Mouse (Mus musculus) cerebral cortex, adult 2 months (tissue): ENCODE measurements around the gene Mier2.

Source experiments
- WGBS: fragments of 180-500 bp; shearing (Covaris S2); methylation state at CpG from one replicate; pipeline ENCODE4 v1.1.7; 2018; 5-methylcytosine and 5-hydroxymethylcytosine counted together

The Mier2 gene

DNA sequence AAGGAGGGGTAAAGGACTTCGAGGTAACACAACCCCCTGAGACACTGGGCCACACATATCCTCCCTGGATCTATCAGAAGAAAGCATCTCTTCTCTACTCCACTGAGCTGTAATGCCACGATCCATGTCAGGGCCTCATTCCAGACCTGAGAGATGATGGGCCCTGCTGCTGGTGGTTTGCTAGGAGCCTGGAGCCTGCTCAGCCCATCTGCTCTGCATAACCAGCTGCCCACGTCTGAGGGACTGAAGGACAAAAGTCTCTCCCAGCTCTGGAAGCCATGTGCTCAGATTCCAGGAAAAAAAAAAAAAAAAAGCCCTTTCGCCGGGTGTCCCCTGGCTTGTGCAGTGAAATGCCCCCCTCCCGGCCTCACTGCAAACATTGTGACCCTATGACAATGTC lies 20.8 kb upstream of the Mier2 start:
- 62% methylated on average over 6 of the region's 6 CpGs for WGBS

DNA sequence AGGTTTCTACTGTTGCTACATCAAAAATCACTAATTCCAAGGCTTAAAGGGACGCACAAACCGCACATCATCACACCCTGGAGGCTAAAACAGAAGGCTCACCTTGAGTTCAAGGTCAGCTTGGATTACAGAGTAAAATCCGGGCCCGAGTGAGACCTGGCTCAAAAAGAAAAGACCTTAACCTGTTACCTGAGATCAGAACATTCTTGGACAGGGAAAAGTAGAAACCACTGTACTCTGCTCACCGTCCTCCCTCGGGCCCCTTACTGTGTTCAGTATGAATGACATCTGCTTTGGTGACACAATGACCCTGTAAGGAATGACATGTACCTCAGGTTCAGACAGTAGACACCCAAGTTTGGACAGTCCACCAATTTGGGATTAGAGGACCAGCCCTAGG lies 19.8 kb upstream of the Mier2 start:
- 95% methylated on average over 6 of the region's 6 CpGs for WGBS

DNA sequence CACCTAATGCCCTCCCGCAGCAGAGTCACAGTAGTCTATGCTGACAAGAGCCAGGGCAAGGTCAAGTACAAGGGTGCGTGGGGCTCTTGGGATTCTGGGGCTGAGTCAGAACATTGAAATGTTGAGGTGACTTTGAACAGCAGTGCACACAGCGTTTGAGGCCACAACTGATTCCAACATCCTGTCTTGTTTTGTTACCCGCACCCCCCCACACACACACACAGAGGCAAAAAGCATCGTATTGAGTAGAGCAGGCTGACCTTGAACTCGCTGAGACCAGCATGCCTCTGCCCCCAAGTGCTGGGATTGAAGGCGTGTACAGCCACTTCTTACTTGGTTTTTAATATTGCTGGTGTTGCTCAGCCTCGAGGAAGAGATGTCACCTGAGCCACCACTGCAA lies 19.4 kb upstream of the Mier2 start:
- WGBS = 82% methylated on average over 8 of the region's 8 CpGs

DNA sequence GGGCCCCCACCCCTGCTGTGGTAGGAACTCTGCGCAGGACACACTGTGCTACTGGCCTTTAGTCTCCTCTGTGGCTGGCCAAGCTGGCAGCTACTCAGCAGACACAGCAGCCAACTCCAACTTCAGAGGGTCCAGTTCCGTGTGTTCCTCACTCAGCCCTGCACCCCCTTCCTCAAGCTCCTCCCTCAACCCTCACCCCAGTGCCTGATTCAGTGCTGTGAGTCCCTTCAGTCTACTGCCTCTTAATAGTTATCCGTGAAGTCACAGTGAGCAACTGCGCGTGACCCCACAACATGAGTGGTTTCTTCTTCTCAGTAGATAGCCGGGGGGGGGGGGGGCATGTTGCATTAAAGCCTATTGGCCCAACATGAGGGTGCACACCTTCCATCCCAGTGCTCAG lies 18.6 kb upstream of the Mier2 start:
- WGBS = 92% methylated on average over 6 of the region's 6 CpGs

DNA sequence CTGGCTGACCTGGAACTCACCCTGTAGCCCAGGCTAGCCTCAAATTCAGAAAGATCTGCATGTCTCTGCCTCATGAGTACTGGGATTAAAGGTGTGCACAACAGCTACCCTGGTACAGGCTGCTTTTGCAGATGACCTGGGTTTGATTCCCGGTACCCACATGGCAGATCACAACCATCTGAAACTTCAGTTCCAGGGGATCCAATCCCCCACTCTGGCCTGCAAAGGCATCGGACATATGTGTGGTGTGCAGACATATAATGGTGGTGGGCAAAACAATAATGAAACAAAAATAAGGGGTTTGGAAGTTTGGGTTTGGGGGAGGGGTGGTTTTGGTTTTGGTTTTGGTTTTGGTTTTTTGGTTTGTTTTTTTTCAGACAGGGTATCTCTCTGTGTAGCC lies 16.3 kb upstream of the Mier2 start:
- 97% methylated on average over 2 of the region's 2 CpGs for WGBS

DNA sequence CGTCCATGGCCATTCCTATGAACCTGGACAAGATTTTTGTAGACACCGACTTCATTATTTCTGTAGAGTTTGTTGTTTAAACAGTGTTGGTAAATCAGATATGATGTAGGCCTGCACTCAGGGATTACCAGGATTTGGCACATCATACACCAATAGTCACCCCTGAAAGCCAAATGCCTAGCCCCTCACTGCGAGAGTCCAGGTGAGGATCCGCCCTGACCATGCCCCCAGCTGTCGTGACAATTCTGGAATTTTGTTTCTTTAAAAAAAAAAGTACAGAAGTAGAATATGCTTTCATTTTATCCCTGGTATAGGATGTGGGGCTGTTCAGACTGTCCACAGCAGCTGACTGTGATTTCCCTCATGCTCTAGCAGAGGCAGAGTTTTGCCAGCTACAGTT lies 14.9 kb upstream of the Mier2 start:
- 93% methylated on average over 5 of the region's 5 CpGs for WGBS

DNA sequence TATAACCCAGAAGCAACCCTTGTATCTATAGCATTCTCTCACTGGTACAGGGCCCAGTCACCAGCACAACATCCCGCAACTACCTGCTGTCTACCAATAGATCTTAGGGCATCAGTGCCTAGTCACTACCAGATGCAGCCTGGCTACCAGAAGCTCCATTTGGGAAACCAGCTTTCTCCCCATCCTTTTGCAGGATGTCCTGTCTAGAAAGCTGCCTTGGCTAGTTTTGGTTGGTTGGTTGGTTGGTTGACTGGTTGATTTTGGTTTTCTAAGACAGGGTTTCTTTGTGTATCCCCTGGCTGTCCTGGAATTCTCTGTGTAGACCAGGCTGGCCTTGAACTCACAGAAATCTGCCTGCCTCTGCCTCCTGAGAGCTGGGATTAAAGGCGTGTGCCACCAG lies 4.7 kb upstream of the Mier2 start:
- 86% methylated on average over 2 of the region's 2 CpGs for WGBS

DNA sequence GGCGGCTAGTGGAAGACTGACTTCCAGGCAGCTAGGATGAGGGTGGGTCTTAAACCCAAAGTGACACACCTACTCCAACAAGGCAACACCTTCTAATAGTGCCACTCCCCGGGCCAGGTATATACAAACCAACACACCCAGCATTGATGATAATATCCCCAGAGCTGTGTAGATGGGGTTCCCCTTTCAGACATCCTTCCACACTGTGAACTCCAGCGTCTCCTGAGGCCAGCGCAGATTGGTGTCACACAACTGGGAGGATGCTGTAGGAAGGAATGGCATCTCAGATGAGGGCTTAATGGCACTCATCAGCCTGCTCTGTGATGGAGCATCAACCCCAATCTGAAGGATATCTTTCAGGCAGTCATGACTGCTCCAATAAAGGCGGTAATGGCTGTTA lies 2.5 kb upstream of the Mier2 start:
- 95% methylated on average over 5 of the region's 5 CpGs for WGBS

DNA sequence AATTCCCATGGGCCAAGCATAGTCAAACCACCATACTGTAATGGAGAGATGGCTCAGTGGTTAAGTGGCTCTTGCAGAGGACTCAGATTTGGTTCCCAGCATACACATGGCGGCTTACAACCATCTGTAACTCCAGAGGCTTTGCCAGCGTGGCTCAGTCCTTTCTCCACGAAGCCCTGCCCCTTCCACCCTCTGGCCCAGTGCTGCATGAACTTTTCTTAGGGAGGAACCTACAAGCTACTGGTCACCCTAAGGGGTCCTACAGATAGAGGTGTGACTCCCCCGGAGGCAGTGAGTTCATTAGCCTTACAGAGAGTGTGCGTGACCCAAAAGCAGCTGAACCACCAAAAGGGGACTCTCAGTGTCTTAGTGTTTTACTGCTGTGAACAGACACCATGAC lies 2.0 kb upstream of the Mier2 start:
- 93% methylated on average over 5 of the region's 5 CpGs for WGBS

DNA sequence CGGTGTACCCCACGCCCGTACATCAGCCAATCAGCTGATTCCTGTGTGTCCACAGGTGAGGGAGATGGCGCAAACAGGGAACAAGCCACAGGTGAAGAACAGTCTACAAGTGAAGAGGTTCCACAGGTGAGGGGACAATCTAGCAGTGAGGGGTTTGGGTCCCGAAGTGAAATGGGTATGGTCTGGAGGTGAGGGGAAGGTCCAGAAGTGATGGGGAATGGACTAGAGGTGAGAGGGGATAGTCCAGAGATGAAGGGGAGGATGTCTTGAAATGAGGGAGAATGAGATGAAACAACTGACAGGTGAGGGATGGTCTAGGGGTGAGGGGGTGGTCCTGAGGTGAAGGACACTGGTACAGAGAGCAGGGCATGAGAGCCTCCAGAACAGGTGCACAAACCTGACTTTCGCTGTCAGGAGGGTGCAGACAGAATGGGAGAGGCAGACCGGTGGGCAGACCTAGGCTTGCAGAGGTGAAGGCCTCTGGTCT lies 282 bp upstream of the Mier2 start:
- 26% methylated on average over 7 of the region's 7 CpGs for WGBS

DNA sequence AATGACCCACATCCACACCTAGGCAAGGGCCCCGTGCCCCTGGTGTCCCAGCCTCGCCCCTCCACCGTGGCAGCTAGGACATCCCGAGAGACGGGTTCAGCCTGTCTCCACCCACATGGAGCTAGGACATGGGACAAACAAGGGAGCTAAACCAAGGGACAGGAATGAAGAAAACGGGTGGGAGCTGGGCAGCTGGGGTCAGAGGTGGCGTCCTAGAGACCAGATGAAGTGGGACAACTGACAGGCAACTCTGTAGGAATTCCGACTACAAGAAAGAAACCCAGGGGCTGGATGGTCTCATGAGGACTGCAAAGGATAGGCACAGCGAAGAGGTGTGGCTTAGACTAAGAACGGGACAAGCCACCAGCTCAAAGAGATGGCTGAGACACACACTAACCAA lies 1.3 kb downstream of the Mier2 start:
- 35% methylated on average over 10 of the region's 10 CpGs for WGBS

DNA sequence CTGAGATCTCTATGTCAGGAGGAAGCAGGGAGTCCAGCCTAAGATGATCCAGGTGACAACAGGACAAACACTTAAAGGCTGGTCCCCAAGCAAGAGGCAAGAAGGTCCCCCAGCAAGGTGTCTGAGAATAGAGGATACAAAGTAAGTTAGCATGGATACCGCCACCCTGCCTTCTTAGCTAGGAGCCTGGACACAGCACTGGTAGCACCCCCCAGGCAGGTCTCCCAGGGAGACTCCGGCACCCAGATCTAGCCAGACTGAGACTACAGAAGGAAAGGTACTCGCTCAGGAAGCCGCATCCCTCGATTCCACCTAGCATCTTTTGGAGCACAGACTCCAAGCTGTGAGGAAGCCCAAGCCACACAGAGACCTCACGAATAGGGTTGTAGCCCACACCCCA lies 1.8 kb downstream of the Mier2 start:
- 85% methylated on average over 6 of the region's 6 CpGs for WGBS

DNA sequence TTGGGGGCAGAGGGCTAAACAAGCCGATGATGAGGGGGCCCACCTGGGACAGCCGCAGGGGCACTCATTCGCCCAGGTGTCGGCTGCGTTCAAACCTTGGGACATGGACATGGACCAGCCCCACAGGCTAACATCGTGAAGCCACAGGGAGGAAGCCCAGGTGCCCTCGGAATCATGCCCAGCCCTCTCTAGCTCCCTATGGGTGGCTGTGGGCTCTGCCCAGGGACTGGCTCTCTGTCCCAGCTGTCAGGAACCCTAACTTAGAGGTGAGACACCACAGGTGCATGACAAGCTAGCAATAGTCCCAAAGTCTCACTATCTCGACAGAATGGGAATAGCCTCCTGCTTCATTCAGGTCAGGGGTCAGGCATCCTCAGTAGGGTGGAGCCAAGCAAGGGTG lies 2.5 kb downstream of the Mier2 start:
- WGBS = 87% methylated on average over 8 of the region's 8 CpGs

DNA sequence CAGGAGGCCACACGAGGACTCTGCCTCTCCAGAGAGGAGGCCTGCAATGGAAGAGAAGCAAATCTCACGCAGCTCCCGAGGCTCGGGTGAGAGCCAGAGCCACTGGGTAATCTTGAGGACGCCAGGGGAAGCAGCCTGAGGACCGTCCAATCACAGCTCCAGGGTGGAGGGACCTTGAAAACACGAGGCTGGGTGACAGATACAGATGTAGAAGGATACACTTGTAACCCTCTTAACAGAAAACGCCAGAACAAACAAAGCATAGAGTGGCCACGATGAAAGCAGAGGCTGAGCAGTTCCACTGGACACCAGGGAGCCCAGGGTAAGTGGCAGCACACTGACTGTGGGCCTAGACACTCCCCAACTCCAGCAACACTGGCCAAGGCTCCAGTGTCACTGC lies 4.6 kb downstream of the Mier2 start:
- WGBS = 79% methylated on average over 9 of the region's 9 CpGs

DNA sequence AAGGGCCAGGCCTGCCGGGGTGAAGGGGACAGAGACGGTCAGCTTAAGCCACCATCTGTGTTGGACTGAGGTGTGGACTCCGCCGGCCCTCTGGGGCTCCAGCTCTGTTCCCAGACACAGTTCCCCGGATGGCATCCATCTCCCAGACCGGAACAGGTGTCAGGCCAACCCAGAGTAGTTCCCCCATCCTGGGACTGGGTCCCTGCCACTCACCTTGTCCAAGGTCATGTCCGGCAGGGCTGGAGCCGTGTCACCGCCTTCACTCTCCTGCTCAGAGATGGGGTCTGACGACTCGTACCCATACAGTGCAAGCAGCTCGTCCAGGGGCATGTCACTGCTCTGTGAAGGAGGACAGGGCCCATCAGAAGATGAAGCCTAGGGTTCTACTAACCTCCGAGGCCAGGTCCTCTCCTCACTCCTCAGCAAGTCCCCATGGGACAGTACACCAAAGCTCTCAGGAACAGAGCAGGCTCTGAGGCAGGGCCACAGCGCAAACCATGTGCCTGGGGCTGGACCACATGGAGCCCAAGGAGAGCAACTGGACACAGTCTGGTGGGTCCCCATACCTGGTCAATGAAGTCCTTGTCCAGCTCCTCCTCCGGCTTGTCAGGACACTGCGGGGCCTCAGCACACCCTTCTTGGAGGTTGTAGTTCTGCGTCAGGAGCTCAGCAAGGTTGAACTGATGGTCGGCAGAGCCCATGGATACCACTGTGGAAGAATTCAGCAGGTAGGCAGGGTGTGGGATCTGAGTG lies 5.9 kb downstream of the Mier2 start:
- 93% methylated on average over 18 of the region's 18 CpGs for WGBS

DNA sequence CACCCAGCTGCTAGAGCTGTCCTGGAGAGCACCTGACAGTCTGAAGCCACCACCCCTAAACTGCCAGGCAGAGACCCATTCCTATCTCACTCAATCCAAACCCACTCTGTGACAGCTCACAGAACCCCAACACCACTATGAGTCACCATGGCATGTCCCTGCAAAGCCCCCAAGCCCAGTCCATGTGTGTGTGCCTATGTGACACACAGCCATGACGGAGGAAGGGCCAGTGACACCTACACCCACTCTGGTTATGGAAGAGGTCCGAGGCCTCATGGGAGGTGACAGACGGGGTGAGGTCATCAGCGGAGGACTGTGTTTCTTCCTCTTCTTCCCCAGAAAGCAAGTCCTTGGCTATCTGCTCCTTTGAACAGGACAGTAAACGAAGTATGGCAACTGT lies 6.5 kb downstream of the Mier2 start:
- 91% methylated on average over 5 of the region's 5 CpGs for WGBS

DNA sequence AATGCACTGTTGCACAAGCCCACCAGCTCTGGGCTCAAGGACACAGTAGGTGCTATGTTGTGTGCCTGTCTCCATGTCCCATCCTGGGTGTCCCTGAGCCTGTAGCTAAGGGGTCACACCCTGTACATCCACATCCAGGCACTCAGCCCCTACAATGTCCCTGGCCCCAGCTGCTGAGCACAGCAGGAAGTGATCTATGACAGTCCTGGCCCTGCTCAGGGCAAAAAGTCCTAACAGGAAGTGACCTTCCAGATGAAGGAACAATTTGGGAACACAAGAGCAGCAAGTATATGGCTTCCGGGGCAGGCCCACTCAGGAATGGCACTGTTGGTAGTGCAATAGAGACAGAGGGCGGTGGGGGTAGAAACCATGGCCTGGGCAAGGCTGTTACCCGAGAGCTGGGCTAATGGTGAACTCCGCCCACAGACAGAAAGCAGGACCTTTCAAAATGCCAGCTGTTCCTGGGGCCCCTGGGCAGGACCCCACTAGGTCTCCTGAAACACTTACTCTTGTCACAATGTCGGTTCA lies 7.8 kb downstream of the Mier2 start:
- 80% methylated on average over 5 of the region's 5 CpGs for WGBS

DNA sequence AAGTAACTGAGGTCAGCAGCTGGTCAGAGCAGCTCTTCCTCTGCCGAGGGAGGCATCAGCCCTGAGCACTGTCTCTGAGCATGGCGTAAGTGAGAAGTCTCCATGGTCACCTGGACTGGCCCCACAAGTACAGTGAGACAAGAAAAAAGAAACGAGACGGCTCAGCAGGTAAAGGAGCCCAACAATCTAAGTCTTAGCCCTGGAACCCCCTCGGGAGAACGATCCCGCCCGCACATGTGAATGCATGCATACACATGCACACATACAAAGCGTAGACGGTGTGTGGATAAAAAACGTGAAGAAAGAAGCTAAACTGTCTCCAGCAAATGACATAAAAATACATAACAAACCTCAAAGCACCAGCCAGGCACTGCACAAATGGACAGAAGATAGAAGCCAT lies 8.5 kb downstream of the Mier2 start:
- WGBS = 93% methylated on average over 11 of the region's 11 CpGs

DNA sequence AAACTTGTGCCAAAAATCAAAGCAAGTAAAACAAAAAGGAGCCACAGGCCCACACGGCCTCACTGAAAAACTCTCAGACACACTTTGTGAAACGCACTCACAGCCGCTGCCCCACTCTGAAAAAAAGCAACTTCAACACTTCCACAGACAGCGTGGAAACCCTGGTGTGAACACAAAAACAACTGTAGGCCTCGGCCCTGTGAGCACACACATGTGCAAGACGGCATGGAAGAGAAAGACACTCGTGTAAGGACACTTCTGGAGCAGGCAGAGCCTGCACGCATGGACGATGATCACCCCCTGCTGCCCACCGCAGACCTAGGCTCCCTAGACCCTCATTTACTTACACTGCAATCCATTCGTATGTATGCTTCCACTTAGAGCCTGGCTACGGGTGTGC lies 9.1 kb downstream of the Mier2 start:
- WGBS = 87% methylated on average over 12 of the region's 12 CpGs

DNA sequence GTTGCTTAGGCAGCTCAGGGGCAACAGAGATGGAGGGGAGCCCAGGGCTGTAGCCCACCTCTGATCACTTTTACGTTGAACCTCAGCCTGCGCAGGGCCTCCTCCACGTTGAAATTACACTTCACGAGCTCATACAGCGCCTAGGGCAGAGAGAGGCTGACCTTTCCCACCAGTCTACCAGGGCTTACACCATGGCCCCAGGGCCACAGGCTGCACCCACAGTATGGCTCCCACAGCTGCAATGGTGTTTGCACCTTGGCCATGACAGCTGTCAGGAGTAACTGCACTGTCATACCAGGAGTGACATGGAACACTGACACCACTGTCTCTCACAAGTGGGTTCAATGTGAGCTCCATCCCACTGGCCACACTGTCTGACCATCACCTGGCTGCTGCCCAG lies 10.4 kb downstream of the Mier2 start:
- WGBS = 95% methylated on average over 5 of the region's 5 CpGs

DNA sequence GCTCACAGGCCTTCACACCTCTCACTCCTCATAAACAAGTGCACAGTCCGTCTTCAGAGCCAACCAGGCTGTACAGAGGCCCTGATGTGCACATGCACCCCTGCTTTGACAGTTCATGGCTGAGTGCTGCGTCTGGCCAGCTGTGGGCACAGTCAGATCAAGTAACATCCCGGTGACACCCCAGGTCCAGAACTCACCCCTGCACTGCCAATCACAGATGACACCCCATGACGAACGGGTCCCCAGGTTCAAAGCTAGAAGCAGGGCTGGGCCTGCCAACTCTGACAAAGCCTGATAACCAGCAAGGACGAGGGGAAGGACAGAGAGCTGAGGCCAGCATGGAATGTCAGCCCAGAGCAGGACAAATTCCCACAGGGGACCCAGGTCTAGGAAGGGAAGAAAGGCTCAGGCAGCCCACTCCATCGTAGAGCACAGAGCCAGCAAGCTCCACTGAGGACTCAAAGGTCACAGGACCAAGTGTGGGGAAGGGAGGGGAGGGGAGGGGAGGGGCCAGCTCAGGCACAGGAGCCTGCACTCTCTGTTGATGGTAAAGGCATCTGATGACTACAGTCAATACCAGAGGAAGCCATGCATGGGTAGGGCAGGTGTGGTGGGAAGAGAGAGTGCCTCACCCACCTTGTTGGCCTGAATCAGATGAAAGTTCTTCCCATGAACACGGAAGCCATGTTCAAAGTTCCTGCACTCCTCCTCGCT lies 11.0 kb downstream of the Mier2 start:
- 85% methylated on average over 9 of the region's 9 CpGs for WGBS

DNA sequence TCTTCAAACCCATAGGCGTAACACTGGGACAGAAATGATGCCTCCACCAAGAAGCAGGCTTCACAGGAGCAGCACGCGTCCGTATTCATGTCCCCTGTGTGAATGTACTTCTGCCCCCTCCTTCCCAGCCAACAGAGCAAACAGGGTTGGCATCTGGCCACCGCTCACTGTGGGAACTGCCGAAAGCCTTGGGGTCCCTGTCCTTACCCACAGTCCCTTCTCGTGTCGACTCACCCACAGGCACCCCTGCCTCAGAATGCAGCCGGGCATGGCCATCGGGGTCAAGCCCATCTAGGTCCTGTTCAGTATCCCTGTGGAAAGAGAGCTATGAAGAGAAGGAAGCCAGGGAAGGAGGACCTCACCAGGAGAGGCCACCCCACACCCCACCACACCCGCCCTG lies 12.8 kb downstream of the Mier2 start:
- 87% methylated on average over 11 of the region's 11 CpGs for WGBS

DNA sequence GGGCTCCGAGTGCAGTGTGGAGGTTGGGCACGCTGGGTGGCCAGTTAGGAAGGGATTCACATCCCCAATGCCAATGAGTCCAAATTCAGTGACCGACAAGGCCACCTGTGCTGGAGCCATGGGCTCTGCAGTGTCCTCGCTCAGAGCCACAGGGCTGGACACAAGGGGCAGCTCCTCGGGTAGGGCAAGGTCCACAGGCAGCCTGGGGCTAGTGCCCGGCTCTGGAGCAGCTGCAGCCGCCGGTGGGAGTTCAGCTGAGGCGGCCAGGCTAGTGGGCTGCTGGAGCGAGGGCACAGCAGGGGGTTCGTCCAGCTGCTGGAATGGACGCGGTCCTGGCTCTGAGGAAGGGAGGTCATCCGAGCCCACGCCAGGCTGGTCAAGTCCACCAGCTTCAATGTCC lies 13.5 kb downstream of the Mier2 start:
- WGBS = 68% methylated on average over 15 of the region's 15 CpGs
